In the genomic region with DNA sequence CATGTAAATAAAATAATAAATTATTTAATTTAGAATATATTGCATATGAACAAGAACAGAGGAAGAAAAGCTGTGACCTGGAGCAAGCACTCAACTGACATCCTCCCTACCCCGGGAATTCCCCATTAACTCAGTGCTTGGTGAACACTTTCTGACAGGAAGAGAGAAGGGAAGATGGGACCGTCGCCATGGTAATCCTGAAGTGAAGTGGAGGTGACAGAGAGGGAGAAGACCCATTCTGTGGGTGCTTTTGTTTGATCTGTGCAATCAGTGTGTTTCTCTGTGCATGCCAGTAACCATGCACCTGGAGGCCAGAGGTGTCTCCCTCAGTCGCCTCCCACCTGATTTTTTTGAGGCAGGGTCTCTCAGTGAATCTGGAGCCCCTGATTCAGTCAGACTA, we compare ENCODE assay signal across 16 mouse cellular contexts. TPM values are rescaled to one million over a fixed set of nuclear protein-coding genes. Genes with fewer than 3 reads are reported as not detected.
DNase-seq lines count a peak whose midpoint lies in the region; ATAC-seq and TF ChIP-seq lines count a peak whose summit lies in the region.
"Had no signal": no experiment of that assay in that cellular context is flagged by ENCODE, and none has a peak within 500 bp of the region (broad histone marks: within the 10 kb centered on the region; RNA-seq: fewer than 3 reads in every experiment).

No protein-coding gene starts in this region.

- no peak for TF ChIP-seq CTCF in kidney, postnatal 0 days (IDR thresholded peaks at IDR 0.05; ENCODE audit: low read depth)

- WGBS in heart, embryonic 11.5 days (ENCODE audit: insufficient replicate concordance) = 61% methylated on average over 4 of the region's 4 CpGs
- WGBS in kidney, postnatal 0 days = 83% methylated on average over 4 of the region's 4 CpGs
- 67% methylated on average over 4 of the region's 4 CpGs for WGBS in heart, embryonic 16.5 days

- no peak for ATAC-seq in heart, embryonic 11.5 days (replicated peaks; ENCODE audit: insufficient number of reproducible peaks, low FRiP score, low TSS enrichment)
- no peak for ATAC-seq in kidney, postnatal 0 days (replicated peaks; ENCODE audit: low FRiP score, low read depth)
- ATAC-seq in heart, embryonic 16.5 days (replicated peaks; ENCODE audit: extremely low read depth, insufficient read depth, low FRiP score) = no peak

- no peak for DNase-seq in heart, postnatal 25 days (ENCODE audit: low spot score)
- DNase-seq in kidney, postnatal 0 days (ENCODE audit: low spot score) = no peak
- DNase-seq in kidney, adult 18-20 months = no peak
- no peak for DNase-seq in ovary, adult 18-20 months (ENCODE audit: low spot score)
- no peak for DNase-seq in frontal cortex, postnatal 14 days (ENCODE audit: low spot score in 2 of 2)
- DNase-seq: cerebellum, adult 11 months; cerebellum, postnatal 36 days; kidney, adult 2 months; lung, adult 2 months; right cerebral cortex, adult 18-20 months had no signal

- no peaks in the 10 kb centered on the region for H3K36me3 ChIP-seq in heart, embryonic 11.5 days (ENCODE audit: control insufficient read depth, insufficient read depth, low read length)
- no peaks in the 10 kb centered on the region for H3K36me3 ChIP-seq in kidney, postnatal 0 days (ENCODE audit: insufficient read depth, low read length)
- no peaks in the 10 kb centered on the region for H3K36me3 ChIP-seq in heart, embryonic 16.5 days (ENCODE audit: control insufficient read depth, insufficient read depth)
- H3K36me3 ChIP-seq: limb, embryonic 15.5 days; neural tube, embryonic 13.5 days had no signal

- no peak overlapping the region for H3K4me3 ChIP-seq in heart, embryonic 11.5 days (ENCODE audit: low read depth, low read length)
- no peak overlapping the region for H3K4me3 ChIP-seq in kidney, postnatal 0 days (replicated peaks; ENCODE audit: low read depth, low read length)
- H3K4me3 ChIP-seq in heart, embryonic 16.5 days (ENCODE audit: low read length) = no peak overlapping the region
- H3K4me3 ChIP-seq: erythroblast, embryonic 14.5 days; limb, embryonic 15.5 days; neural tube, embryonic 13.5 days had no signal

- no peak overlapping the region for H3K9ac ChIP-seq in heart, embryonic 11.5 days (ENCODE audit: low read depth, low read length)
- H3K9ac ChIP-seq in kidney, postnatal 0 days (ENCODE audit: low read depth, low read length) = no peak overlapping the region
- H3K9ac ChIP-seq in heart, embryonic 16.5 days (ENCODE audit: low read length) = peak overlapping the region; percentile 41; the same call in 1 of the 2 replicates
- H3K9ac ChIP-seq: limb, embryonic 15.5 days had no signal

- no peaks in the 10 kb centered on the region for H3K27me3 ChIP-seq in heart, embryonic 11.5 days (ENCODE audit: control insufficient read depth, insufficient read depth, low read length)
- no peaks in the 10 kb centered on the region for H3K27me3 ChIP-seq in kidney, postnatal 0 days (ENCODE audit: insufficient read depth, low read length)
- H3K27me3 ChIP-seq in heart, embryonic 16.5 days (ENCODE audit: control insufficient read depth, insufficient read depth, low read length) = no peaks in the 10 kb centered on the region
- H3K27me3 ChIP-seq: limb, embryonic 15.5 days; neural tube, embryonic 13.5 days; Patski had no signal

- peak overlapping the region; percentile 82; the same call in 1 of the 2 replicates for H3K27ac ChIP-seq in heart, embryonic 11.5 days (ENCODE audit: low read depth, low read length)
- peak overlapping the region; percentile 51; the same call in 1 of the 2 replicates for H3K27ac ChIP-seq in kidney, postnatal 0 days
- H3K27ac ChIP-seq in heart, embryonic 16.5 days (ENCODE audit: low read length) = peak overlapping the region; percentile 64
- H3K27ac ChIP-seq: neural tube, embryonic 13.5 days had no signal

- intact Hi-C loops in heart, postnatal 25 days (cut with DNase I) = no loop called here

- peaks cover 15% of the 10 kb centered on the region for H3K4me1 ChIP-seq in heart, embryonic 11.5 days (ENCODE audit: control insufficient read depth, insufficient read depth, low read length)
- no peaks in the 10 kb centered on the region for H3K4me1 ChIP-seq in kidney, postnatal 0 days (replicated peaks; ENCODE audit: insufficient read depth, low read length)
- peaks cover 15% of the 10 kb centered on the region for H3K4me1 ChIP-seq in heart, embryonic 16.5 days (ENCODE audit: control insufficient read depth, insufficient read depth, low read length)

- no peaks in the 10 kb centered on the region for H3K9me3 ChIP-seq in heart, embryonic 11.5 days (replicated peaks; ENCODE audit: control insufficient read depth, low read length)
- no peaks in the 10 kb centered on the region for H3K9me3 ChIP-seq in kidney, postnatal 0 days (replicated peaks; ENCODE audit: low read length)
- peaks cover 2% of the 10 kb centered on the region for H3K9me3 ChIP-seq in heart, embryonic 16.5 days (replicated peaks; ENCODE audit: control insufficient read depth, low read length)
- H3K9me3 ChIP-seq: limb, embryonic 15.5 days; neural tube, embryonic 13.5 days had no signal

- H3K4me2 ChIP-seq in heart, embryonic 11.5 days = no peak overlapping the region
- no peak overlapping the region for H3K4me2 ChIP-seq in kidney, postnatal 0 days (ENCODE audit: low read length)
- H3K4me2 ChIP-seq in heart, embryonic 16.5 days (ENCODE audit: low read depth, low read length) = no peak overlapping the region
- H3K4me2 ChIP-seq: limb, embryonic 15.5 days; neural tube, embryonic 13.5 days had no signal

RNA-seq across cellular contexts. Expression of gene Snai1, which starts 14.3 kb away (rescaled TPM):
- 21.1 and 23.1 TPM in 2 replicates for polyA plus RNA-seq in heart, embryonic 11.5 days (2014; fragmentation: Nextera tagmentation; extraction: Ambion mirVana)
- 1 to 10 TPM; 2.0 to 2.8 TPM for total RNA-seq in heart, postnatal 25 days (2021)
- polyA plus RNA-seq in kidney, postnatal 0 days (2015; fragmentation: Nextera tagmentation; extraction: Ambion mirVana) = 33.9 and 36.1 TPM in 2 replicates
- polyA plus RNA-seq in heart, embryonic 16.5 days (2015; fragmentation: Nextera tagmentation; extraction: Ambion mirVana) = 12.5 and 20.6 TPM in 2 replicates
- polyA plus RNA-seq: erythroblast, embryonic 14.5 days had no signal

RNA-seq across cellular contexts. Expression of gene Spata2, which starts 59.6 kb away (rescaled TPM):
- 12.3 and 13.8 TPM in 2 replicates for polyA plus RNA-seq in heart, embryonic 11.5 days (2014; fragmentation: Nextera tagmentation; extraction: Ambion mirVana)
- total RNA-seq in heart, postnatal 25 days (2021) = 10 to 100 TPM; 15.1 to 17.8 TPM
- 14.3 and 15.5 TPM in 2 replicates for polyA plus RNA-seq in kidney, postnatal 0 days (2015; fragmentation: Nextera tagmentation; extraction: Ambion mirVana)
- polyA plus RNA-seq in heart, embryonic 16.5 days (2015; fragmentation: Nextera tagmentation; extraction: Ambion mirVana) = 13.4 and 15.8 TPM in 2 replicates

RNA-seq across cellular contexts. Expression of gene Rnf114, which starts 59.8 kb away (rescaled TPM):
- polyA plus RNA-seq in heart, embryonic 11.5 days (2014; fragmentation: Nextera tagmentation; extraction: Ambion mirVana) = 58.9 and 68.6 TPM in 2 replicates
- 10 to 100 TPM; 57.2 to 61.3 TPM for total RNA-seq in heart, postnatal 25 days (2021)
- polyA plus RNA-seq in kidney, postnatal 0 days (2015; fragmentation: Nextera tagmentation; extraction: Ambion mirVana) = 77.0 and 78.7 TPM in 2 replicates
- 78.5 and 79.0 TPM in 2 replicates for polyA plus RNA-seq in heart, embryonic 16.5 days (2015; fragmentation: Nextera tagmentation; extraction: Ambion mirVana)
